Mouse (Mus musculus) c-Kit-positive CD71-negative TER-119-negative erythroid progenitor cells, embryonic 14.5 days (primary cell): Measurements from ENCODE around the gene Rps29.
"Not testable (repeated sequence)": the region's sequence is repeated elsewhere in the genome, so short reads cannot be mapped to it uniquely, and the experiment has no call there.

Experiments used
- DNase-seq: peaks from one replicate; pipeline ENCODE4 v3.0.0-alpha.2; 2013; ENCODE audit warnings: low read depth

Gene Rps29

DNA sequence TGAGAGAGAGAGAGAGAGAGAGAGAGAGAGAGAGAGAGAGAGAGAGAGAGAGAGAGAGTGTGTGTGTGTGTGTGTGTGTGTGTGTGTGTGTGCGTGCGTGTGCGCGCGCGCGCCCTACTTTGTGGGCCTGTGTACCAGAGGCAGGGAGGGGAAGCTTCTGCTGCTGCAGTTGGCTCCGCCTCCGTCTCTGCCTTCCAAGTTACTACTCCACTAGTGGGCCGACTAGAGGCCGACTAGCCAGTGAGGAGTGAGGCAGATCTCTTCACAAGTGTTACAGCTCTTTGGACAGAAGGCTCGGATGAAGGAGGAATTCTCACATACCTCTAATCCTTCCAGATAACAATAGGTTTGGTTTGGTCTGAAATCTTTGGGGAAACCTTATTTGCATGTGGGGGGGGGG is 20.4 kb upstream of the Rps29 start:
- no peak for DNase-seq

DNA sequence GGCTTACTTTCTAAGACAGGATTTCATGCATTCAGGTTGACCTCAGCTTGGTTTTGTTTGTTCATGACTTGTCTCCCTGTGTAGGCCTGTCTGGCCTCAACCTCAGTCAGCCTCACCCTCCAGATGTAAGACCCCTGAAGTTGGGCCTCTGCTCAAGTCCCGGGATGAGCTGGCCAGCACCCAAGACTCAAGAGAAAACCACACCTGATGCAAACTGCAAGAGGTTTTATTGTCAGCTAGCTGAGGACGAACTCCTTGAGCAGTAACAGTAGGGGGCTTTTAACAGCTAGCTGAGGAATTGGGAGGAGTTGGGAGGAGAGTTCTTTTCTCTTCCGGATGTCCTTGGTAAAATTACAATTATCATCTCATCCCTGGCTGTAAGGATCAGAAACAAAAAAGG is 18.5 kb upstream of the Rps29 start:
- no peak for DNase-seq

DNA sequence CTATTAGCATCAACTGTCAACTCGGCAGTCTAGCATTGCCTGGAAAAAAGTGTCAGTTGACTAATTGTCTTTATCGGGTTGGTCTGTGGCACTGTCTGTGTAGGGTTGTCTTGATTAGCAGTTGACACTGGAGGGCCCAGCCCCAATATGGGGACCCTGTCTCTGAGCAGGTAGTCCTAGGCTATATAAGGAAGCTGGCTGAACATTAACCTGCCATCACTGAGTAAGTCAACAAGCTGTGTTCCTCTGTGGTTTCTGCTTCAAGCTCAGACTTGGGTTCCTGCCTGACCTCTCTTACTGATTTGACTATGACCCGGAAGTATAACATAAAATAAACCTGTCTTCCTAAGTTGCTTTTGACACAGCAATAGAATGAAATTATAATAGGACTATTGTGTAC is 17.0 kb upstream of the Rps29 start:
- DNase-seq: no peak

- no peak for DNase-seq
Observed at GRCm38 (mm10) chr12:69171307-69171706, 12.3 kb upstream of the Rps29 start.

DNA sequence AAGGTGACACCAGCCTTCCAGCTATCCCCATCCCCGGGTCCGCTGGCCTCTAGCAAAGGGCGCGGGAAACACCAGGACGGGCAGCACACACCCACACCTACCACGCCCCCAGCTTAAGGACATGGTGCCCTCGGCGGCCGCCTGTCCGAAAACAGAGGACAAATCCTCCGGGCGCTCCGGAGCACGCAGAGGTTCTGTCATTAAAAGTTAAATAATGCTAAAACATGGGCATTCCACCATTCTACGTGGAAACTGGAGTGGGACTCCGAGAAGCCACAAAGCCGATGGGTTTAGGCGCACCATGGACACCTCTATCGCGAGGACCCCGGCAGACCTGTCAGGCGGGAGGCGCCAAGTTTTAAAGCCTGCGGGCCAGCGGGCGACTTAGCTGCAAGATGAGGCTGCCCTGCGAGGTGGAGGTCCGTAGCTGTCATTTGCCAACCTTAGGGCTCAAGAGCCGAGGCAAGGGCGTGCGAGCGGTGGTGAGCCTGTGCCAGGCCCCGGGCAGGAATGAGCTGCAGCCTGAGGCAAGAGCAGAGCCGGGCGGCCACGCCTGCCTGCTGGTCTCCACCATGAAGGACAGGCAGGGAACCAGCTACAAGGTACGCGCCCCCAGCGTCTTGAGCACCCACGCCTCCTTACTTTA is 9.6 kb upstream of the Rps29 start, which contains the start of gene Lrr1:
Gene Lrr1 (plus strand): TSS at position 354 of the 646 bp plus-strand sequence.
- peak; percentile 64 for DNase-seq

DNA sequence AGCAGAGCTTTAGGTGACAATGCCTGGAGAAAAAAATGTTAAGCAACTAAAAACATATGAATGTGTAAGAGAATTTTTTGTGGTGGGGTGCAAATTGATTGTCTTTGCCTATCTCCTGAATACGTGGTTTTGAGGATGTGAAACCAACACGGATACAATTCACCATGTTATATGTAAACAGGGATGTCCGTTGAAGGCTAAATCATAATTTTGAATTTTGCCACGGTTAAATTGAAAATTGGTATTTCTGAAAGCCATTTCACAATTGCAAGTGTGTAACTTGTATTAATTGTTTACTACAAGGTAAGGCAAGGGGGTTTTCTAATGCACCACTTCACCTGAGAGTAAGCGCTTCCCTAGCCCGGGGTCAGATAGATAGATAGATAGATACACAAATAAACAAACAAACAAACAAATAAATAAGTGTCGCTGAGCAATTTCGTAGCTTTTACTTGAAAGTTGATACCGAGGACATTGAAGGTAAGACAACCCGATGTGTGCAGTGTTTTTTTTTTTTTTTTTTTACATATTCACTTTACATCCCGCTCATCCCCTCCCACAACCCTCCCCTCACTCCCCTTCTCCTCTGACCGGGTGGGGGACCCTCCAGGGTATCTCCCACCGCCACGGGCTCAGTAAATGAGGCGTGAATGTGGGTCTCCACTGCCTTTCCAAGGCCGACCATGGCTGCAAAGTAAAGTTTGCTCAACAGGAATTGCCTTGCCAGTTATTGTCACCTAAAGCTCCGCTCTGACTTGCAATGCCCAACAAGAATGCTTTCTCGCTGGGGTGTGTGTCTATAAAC is 8.9 kb upstream of the Rps29 start:
- no peak for DNase-seq

GRCm38 (mm10) chr12:69166861-69167581 is 8.0 kb upstream of the Rps29 start:
- DNase-seq: not testable (repeated sequence)

DNA sequence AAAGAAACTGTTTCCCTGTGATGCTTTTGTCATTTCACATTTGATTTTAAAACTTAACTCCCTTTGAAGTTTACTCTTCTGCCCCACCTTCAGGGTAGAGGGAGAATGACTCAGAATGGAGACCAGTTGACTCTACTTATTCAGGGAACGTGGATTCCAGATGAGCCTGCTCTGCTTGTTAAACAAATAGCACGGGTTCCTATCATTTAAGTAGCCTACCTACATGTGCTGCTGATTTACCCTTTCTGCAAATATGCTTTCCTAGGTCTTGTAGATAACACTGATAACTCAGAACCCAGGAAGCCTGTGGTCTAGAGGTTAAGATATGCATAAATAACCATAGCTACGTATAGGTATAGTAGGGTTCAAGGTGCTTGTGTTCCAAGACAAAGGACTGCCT is 5.9 kb upstream of the Rps29 start:
- DNase-seq: no peak

- not testable (repeated sequence) for DNase-seq
Observed at GRCm38 (mm10) chr12:69163586-69163985, 4.6 kb upstream of the Rps29 start.

- not testable (repeated sequence) for DNase-seq
Observed at GRCm38 (mm10) chr12:69160677-69161076, 1.7 kb upstream of the Rps29 start.

- DNase-seq: peak; percentile 80
Observed at GRCm38 (mm10) chr12:69159578-69159940, 573 bp upstream of the Rps29 start.

- no peak for DNase-seq
Observed at GRCm38 (mm10) chr12:69158366-69158764, 621 bp downstream of the Rps29 start.

GRCm38 (mm10) chr12:69157107-69157506 is 1.9 kb downstream of the Rps29 start:
- DNase-seq: no peak

DNA sequence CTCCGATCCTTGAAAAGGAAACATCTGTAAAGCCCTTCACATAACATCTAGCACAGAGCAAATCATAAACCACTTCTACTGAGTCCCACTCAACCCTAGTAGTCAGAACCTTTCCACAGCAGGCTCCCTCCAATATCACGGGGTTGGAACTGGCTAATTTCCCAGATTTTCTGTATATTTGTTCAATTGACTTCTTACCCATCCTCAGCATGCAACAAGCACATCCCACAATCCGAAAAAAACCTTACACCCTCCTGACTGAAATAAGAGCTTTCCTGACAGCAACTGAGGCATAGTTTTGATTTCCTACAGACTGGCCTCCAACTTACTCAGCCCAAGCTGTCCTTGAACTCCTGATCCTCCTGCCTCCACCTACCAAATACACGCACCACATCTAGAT is 2.5 kb downstream of the Rps29 start:
- no peak for DNase-seq

- DNase-seq: no peak
Observed at GRCm38 (mm10) chr12:69155923-69156322, 3.1 kb downstream of the Rps29 start.

- no peak for DNase-seq
Observed at GRCm38 (mm10) chr12:69150049-69150448, 8.9 kb downstream of the Rps29 start.

DNA sequence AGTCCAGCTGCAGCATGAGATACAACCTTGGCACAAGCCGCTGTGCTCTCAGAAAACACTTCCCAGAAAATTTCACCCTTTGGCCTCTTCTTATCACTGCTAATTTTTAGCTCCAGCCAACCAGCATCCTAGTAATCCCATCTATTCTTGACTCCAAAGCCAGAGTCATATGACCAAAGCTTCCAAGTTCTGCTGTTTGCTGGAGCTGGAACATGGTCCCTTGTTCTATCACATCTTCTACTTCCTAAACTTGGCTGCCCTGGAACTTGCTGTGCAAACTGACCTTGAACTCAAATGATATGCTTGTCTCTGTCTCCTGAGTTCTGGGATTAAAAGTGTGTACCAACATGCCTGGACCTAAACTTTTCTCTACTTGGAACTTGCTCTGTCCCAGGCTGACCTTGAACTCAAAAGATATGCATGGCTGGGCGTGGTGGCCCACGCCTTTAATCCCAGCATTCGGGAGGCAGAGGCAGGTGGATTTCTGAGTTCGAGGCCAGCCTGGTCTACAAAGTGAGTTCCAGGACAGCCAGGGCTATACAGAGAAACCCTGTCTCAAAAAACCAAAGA is 11.7 kb downstream of the Rps29 start:
- no peak for DNase-seq

- DNase-seq: no peak
Observed at GRCm38 (mm10) chr12:69143460-69143859, 15.5 kb downstream of the Rps29 start.

DNA sequence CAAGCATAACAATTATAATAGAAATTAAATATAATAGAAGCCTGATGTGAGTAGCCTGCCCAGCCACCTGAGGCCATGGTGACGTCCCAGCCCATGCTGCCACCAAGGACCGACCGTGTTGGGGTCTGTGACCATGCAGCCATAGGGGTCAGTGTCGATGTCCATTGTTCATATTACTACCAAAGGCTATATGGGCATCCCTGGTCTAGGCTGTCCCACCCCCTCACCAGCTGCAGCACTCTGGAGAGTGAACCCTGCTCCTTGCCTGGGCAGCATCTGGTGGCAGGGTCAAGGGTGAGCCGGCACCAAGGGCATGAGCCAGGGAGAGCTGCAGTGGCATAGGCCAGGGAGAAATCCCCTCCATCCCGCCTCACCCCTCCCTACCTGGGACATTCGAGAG is 19.1 kb downstream of the Rps29 start:
- DNase-seq: no peak

- no peak for DNase-seq
Observed at GRCm38 (mm10) chr12:69139201-69139600, 19.8 kb downstream of the Rps29 start.

DNA sequence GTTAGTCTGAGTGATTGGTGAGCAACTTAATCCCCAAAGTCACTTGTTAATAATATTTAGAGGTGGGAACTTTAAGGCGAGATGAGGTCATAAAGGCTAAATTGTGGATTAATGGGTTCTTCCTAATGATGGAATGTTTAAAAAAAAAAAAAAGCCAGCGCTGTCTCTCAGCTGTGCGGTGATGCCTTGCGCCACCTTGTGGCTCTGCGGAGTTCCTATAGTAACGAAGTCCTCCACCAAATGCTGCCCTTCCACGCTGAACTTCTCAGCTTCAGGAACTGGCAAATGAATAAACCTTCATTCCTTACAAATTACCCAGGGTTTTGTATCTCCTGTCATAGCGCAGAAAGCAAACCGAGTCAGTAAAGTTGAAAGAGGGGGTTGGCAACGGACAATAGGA is 27.0 kb downstream of the Rps29 start:
- DNase-seq: peak; percentile 17

DNA sequence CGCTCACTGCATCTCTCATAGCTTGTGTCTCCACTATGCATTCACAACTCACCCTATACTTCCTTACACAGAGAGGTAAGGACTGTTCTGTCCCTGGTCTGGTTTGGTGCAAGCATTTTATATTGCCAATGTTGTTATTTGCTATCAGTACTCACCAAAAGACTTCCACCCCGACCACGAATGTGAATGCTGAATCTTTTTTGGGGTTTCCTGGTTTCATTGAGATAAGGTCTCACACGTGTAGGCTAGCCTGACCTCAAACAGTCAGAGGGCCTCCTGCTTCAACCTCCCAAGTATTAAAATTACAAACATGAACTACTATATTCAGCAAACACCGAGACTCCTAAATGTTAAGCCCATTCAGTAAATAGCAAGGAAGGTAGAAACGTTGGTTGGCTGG is 27.7 kb downstream of the Rps29 start:
- no peak for DNase-seq

DNA sequence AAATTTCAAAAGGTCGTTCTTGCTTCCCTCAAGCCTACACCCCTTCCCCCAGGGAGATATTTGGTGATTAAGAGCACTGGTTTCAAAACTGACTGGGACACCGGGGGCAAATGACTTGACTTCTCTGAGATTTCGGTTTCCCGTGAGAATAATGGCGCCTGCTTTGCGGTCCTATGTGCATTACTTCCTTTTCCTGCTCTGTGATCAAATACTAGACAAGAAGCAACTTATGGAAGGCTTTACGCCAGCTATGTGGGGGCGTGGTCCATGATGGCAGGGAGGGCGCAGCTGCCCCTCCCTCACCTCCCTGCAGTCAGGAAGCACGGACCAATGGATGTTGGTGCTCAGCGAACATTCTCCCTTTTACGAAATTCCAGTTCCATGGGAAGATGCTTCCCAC is 28.5 kb downstream of the Rps29 start:
- no peak for DNase-seq
